8 mouse cellular contexts compared by ENCODE assay signal in the genomic region with DNA sequence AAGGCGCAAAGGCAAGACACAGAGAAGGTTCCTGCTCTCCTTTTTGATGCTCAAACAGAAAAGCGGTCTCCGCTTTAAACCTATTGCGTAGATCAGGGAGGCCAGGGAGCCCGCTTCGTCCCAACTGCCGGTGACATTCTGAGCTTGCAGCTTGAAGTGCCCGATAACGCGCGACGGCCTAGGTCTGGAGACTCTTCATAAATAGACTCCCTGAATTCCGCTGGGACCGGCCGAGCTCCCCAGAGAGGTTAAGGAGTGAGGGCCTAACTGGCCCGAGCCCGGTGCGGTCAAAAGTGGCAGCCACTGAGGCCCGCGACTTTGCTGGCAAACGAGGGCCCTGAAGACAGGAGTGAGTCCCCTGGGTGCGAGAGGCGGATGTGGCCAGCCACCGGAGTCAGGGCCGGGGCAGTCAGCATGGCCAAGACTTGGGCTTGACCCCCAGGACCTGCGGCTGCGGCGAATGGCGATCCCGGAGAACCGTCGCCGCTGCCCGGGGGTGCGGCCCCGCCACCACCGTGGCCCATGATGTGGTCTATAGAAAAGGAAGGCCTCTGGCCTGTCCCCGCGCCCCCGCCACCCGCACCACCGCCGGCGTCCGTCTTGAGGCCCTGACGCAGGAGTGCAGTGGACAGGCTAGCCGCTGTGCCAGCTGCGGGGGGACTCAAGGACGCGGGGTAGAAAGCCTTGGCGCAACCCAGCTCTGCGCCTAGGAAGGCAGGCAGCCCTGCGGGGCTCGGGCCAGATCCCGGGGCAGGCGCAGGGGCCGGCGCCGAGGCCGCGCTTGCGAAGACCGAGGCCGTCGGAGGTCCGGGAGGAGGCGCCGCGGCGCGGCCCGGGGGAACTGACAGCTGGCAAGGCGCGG. TPM values are rescaled to one million over a fixed set of nuclear protein-coding genes. Genes with fewer than 3 reads are reported as not detected.
DNase-seq lines count a peak whose midpoint lies in the region; ATAC-seq and TF ChIP-seq lines count a peak whose summit lies in the region.

No protein-coding gene starts in this region.

- H3K9ac ChIP-seq in embryonic facial prominence, embryonic 14.5 days (ENCODE audit: low read depth, low read length), result peak overlapping the region; percentile 71
- peak overlapping the region; percentile 48; the same call in 1 of the 2 replicates for H3K9ac ChIP-seq in intestine, postnatal 0 days (ENCODE audit: low read depth, low read length)
- H3K9ac ChIP-seq in midbrain, postnatal 0 days (replicated peaks; ENCODE audit: low read length, poor library complexity, severe bottlenecking), result no peak overlapping the region

- H3K9me3 ChIP-seq in embryonic facial prominence, embryonic 14.5 days (ENCODE audit: control insufficient read depth, low read length), result no peaks in the 10 kb centered on the region
- H3K9me3 ChIP-seq in intestine, postnatal 0 days (ENCODE audit: control insufficient read depth), result no peaks in the 10 kb centered on the region
- no peaks in the 10 kb centered on the region for H3K9me3 ChIP-seq in midbrain, postnatal 0 days (ENCODE audit: low read length)

- H3K4me1 ChIP-seq in embryonic facial prominence, embryonic 14.5 days (ENCODE audit: control insufficient read depth, insufficient read depth, low read length), result peaks cover under 1% of the 10 kb centered on the region; the same call in 1 of the 2 replicates
- H3K4me1 ChIP-seq in intestine, postnatal 0 days (replicated peaks; ENCODE audit: control insufficient read depth, insufficient read depth, low read length), result no peaks in the 10 kb centered on the region
- no peaks in the 10 kb centered on the region for H3K4me1 ChIP-seq in midbrain, postnatal 0 days (ENCODE audit: insufficient read depth, low read length)

- H3K27me3 ChIP-seq in embryonic facial prominence, embryonic 14.5 days (replicated peaks; ENCODE audit: control insufficient read depth, insufficient read depth, low read length), result peaks cover 100% of the 10 kb centered on the region
- peaks cover 99% of the 10 kb centered on the region for H3K27me3 ChIP-seq in intestine, postnatal 0 days (replicated peaks; ENCODE audit: control insufficient read depth, insufficient read depth, low read length)
- H3K27me3 ChIP-seq in midbrain, postnatal 0 days (ENCODE audit: insufficient read depth, low read length), result peaks cover 70% of the 10 kb centered on the region

- H3K4me3 ChIP-seq in embryonic facial prominence, embryonic 14.5 days (ENCODE audit: low read depth, low read length), result peak overlapping the region; percentile 63
- H3K4me3 ChIP-seq in intestine, postnatal 0 days (ENCODE audit: low read depth, low read length), result peak overlapping the region; percentile 58
- H3K4me3 ChIP-seq in midbrain, postnatal 0 days (ENCODE audit: low read depth, low read length), result peak overlapping the region; percentile 35; the same call in 1 of the 2 replicates

- H3K36me3 ChIP-seq in embryonic facial prominence, embryonic 14.5 days (ENCODE audit: control insufficient read depth, insufficient read depth, low read length), result no peaks in the 10 kb centered on the region
- H3K36me3 ChIP-seq in intestine, postnatal 0 days (ENCODE audit: control insufficient read depth, insufficient read depth), result no peaks in the 10 kb centered on the region
- no peaks in the 10 kb centered on the region for H3K36me3 ChIP-seq in midbrain, postnatal 0 days (ENCODE audit: insufficient read depth, low read length)

- no peak for TF ChIP-seq CTCF in intestine, postnatal 0 days (IDR thresholded peaks at IDR 0.05; ENCODE audit: low read depth)
- no peak for TF ChIP-seq CTCF in midbrain, postnatal 0 days (IDR thresholded peaks at IDR 0.05)

- peak; percentile 20 to 25 for DNase-seq in cerebellum, postnatal 14 days
- no peak for DNase-seq in cerebellum, adult 9-10 months
- peak; percentile 7 for DNase-seq in CD4-positive helper T cell, adult 2 months (ENCODE audit: low read depth, low spot score)
- DNase-seq in embryonic facial prominence, embryonic 14.5 days (ENCODE audit: low spot score), result no peak
- no peak for DNase-seq in midbrain, postnatal 0 days (ENCODE audit: low spot score)
- no peak for DNase-seq in cerebellum, postnatal 25 days
- DNase-seq in ovary, postnatal 14 days (ENCODE audit: low spot score), result no peak

- 2% methylated on average over 46 of the region's 74 CpGs for WGBS in embryonic facial prominence, embryonic 14.5 days
- WGBS in intestine, postnatal 0 days, result 3% methylated on average over 69 of the region's 74 CpGs
- under 1% methylated on average over 74 of the region's 74 CpGs for WGBS in midbrain, postnatal 0 days

- H3K27ac ChIP-seq in embryonic facial prominence, embryonic 14.5 days (replicated peaks; ENCODE audit: low read depth, low read length), result peak overlapping the region; percentile 58
- peak overlapping the region; percentile 21; the same call in 1 of the 2 replicates for H3K27ac ChIP-seq in intestine, postnatal 0 days (ENCODE audit: low read depth, low read length)
- no peak overlapping the region for H3K27ac ChIP-seq in midbrain, postnatal 0 days (ENCODE audit: low read depth, low read length)

- no peak for ATAC-seq in embryonic facial prominence, embryonic 14.5 days (ENCODE audit: low read depth)
- no peak for ATAC-seq in intestine, postnatal 0 days
- ATAC-seq in midbrain, postnatal 0 days (ENCODE audit: low FRiP score), result no peak

- peak overlapping the region; percentile 85 for H3K4me2 ChIP-seq in embryonic facial prominence, embryonic 14.5 days (ENCODE audit: low read depth, low read length)
- peak overlapping the region; percentile 91 for H3K4me2 ChIP-seq in intestine, postnatal 0 days (replicated peaks; ENCODE audit: low read depth)
- peak overlapping the region; percentile 54; the same call in 1 of the 2 replicates for H3K4me2 ChIP-seq in midbrain, postnatal 0 days (ENCODE audit: low read depth, low read length, poor library complexity, severe bottlenecking)

RNA-seq across cellular contexts. Expression of gene Foxd2, which starts 1.4 kb away (rescaled TPM):
- polyA plus RNA-seq in embryonic facial prominence, embryonic 14.5 days (2014; fragmentation: Nextera tagmentation; extraction: Ambion mirVana), result 0.81 and 1.3 TPM in 2 replicates
- polyA plus RNA-seq in intestine, postnatal 0 days (2015; fragmentation: Nextera tagmentation; extraction: Ambion mirVana), result 0.50 TPM in 1 of 2 replicates, not detected in the other
- 1.0 and 2.5 TPM in 2 replicates for total RNA-seq in midbrain, postnatal 0 days (2014; rRNA removed)
- 0.44 and 0.58 TPM in 2 replicates for polyA plus RNA-seq in midbrain, postnatal 0 days (2015; fragmentation: Nextera tagmentation; extraction: Ambion mirVana)

RNA-seq across cellular contexts. Expression of gene Foxe3, which starts 18.5 kb away (rescaled TPM):
- not detected in 2 replicates for polyA plus RNA-seq in embryonic facial prominence, embryonic 14.5 days (2014; fragmentation: Nextera tagmentation; extraction: Ambion mirVana)
- polyA plus RNA-seq in intestine, postnatal 0 days (2015; fragmentation: Nextera tagmentation; extraction: Ambion mirVana), result not detected in 2 replicates
- 0.27 TPM in 1 of 2 replicates, not detected in the other for total RNA-seq in midbrain, postnatal 0 days (2014; rRNA removed)
- 0.31 and 0.39 TPM in 2 replicates for polyA plus RNA-seq in midbrain, postnatal 0 days (2015; fragmentation: Nextera tagmentation; extraction: Ambion mirVana)

Comparison
In these comparisons a context has a peak if more than half of its experiments do, and no peak if none do; other contexts are left out.
1. DNase-seq: peak in cerebellum, postnatal 14 days (2 of 2) and CD4-positive helper T cell, adult 2 months (single experiment); none in cerebellum, adult 9-10 months (single experiment), embryonic facial prominence, embryonic 14.5 days (single experiment), midbrain, postnatal 0 days (single experiment), cerebellum, postnatal 25 days (0 of 2) and ovary, postnatal 14 days (single experiment).
2. Peak in every context shown above with its lines, with median percentiles within 50 percentile points of each other: H3K4me2 ChIP-seq and H3K4me3 ChIP-seq.